Mouse (Mus musculus) kidney, adult 2 months (tissue): Measurements from ENCODE around the gene Agmo.

Experiments
- CTCF ChIP-seq: fragments of 200-500 bp; conservative IDR thresholded peaks from 2 replicates; pipeline ENCODE4 v1.5.1; 2011; ENCODE audit warnings: low read depth, mild to moderate bottlenecking, control low read depth, low read length, moderate library complexity, mixed read lengths; ENCODE audit not compliant: insufficient read depth, insufficient read length
- POLR2A ChIP-seq: fragments of 200-500 bp; IDR thresholded peaks from one replicate; pipeline ENCODE4 v1.6.1; 2011; ENCODE audit warnings: low read depth, low read length, control low read depth

- TF ChIP-seq CTCF (no peak), POLR2A (no peak)
Observed at GRCm38 (mm10) chr12:37240975-37241565, 371 bp upstream of the Agmo start.
